Mouse (Mus musculus) lung, postnatal 10 days (tissue): ENCODE data around the gene Akain1.

Experiments
- DNase-seq: peaks from one replicate; pipeline ENCODE4 v3.0.0; 2021

Gene Akain1

DNA sequence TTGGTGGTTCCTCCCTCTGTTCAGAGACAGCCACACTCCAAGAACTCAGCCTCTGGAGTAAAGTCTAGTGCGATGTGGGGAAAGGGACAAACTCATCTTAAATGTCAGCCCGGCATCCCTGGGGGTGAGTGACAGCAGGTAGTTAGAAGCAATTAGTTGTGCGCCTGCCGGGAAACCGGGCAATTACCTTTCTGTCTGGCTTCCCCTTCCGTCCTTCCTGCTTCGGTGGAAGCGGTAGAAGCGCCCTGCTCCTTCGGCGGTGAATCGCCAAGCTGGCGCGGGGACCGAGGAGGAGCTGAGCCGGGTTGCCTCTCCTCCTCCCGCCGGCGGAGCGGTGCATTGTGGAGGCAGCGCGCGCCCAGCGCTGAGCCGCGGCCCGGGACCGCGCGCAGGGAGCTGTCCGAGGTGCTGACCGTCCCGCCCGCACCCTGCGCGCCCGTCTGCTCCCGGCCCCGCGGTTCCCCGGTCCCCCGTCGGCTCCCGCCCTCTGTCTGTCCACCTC, at the start of gene Akain1:
Akain1 (plus strand) TSS at position 337 of the 502 bp plus-strand sequence.
- peak; percentile 72 for DNase-seq

DNA sequence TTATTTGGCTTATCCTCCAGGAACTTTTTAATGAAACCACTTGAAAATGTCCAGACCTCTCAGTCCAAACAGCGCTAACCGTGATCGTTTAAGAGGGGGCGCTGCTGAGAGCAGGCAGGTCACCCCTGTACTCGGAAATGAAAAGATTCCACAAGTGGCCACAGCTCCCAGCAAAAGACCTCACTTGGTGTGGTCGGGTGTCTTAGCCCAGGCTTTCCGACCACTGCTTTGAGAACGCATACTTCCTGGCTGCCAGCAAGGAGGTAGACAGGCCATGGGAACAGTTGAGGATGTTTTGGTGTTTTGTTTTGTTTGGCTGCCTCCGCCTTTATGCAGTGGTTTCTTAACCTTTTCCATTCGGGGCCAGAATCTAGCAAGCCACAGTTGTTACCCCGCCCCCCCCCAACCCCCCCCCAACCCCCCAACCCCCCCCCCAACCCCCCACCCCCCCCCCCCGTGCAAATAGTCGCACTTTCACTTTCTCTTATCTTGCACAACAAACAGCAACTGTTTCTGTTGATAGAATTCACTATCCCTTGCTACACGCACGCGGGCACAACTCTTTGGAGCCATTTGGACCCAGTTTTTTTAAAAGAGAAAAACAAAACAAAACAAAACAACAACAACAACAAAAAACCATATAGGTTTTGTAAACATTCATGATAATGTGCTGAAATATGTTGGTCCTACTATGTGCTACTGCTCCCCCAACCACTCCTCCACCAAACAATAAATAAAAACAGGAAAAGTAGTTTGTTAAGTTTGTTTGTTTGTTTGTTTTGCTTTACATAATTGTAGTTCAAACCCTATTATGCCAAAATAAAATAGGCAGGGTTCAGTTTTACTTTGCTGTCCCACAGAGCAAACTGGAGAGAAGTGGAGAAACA, 42.7 kb upstream of the Akain1 start:
- DNase-seq = peak; percentile 73

DNA sequence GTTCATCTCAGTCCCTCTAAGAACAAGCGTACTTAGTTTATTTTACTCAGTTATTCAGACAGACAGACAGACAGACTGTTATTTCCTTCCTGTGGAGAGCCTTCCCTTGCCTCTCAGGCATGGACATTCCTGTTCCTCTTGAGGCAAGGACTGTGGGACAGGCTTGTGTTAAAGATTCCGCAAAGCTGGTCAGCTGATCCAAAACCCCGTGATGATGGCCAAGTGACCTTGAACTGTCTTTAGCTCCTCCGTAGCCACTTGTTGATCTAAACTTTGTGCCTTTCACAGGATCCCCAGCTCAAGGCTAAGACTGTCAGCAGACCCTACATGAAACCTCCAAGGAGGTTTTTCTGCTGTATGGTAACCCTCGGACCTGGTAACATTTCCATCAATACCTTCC, 42.0 kb upstream of the Akain1 start:
- DNase-seq = no peak

DNA sequence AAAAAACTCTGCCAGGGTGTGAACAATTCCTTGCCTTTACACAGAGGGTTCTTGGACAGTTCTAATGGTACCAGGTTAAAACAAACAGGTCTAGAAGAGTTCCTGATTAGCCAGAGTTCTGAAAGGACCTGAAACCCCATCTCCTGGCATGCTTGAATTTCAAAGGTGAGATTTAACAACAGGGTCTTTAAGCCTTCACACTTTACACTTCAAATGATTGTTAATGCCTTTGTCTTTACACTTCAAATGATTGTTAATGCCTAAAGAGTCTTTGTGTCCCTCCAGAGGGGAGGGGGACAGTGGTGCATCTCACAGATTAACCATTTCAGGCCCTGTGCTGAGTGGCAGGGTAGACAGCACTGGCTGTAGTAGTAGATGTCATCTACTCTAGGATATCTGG, 41.0 kb upstream of the Akain1 start:
- no peak for DNase-seq

DNA sequence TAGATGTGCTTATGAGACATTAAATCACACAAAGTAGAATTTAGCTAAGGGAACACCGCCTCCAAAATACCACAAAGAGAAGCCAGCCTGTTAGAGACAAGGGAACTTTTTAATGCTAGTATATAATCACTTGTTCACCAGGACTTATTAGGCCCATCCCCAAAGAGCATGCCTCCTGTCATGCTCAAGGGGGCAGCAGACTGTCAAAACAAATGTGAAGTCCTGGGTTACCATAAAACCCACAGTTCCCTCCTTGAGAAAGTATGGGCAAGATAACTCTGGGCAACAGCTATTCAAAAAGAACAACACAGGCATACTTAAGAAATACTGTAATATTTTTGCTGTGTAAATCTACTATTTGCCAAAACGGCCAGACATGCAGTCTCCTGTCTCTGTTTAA, 38.0 kb upstream of the Akain1 start:
- DNase-seq = no peak

DNA sequence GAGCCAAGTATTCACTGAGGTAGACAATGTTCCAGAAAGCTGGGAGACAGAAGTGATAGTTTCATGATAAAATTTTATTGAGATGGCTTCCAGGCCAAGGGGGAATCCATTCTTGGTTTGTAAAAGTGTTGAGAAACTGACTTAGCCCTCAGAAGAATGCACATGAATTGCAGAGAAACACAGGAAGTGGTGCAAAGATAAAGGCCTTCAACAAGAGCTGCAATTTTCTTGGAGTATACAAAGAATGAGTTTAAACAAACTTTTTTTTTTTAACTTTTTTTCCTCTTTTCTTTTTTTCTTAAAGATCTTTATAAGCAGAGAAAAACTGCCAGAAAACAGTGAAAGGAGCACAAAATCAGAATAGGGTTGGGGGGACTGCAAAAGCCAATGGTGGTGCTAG, 23.0 kb upstream of the Akain1 start:
- no peak for DNase-seq

DNA sequence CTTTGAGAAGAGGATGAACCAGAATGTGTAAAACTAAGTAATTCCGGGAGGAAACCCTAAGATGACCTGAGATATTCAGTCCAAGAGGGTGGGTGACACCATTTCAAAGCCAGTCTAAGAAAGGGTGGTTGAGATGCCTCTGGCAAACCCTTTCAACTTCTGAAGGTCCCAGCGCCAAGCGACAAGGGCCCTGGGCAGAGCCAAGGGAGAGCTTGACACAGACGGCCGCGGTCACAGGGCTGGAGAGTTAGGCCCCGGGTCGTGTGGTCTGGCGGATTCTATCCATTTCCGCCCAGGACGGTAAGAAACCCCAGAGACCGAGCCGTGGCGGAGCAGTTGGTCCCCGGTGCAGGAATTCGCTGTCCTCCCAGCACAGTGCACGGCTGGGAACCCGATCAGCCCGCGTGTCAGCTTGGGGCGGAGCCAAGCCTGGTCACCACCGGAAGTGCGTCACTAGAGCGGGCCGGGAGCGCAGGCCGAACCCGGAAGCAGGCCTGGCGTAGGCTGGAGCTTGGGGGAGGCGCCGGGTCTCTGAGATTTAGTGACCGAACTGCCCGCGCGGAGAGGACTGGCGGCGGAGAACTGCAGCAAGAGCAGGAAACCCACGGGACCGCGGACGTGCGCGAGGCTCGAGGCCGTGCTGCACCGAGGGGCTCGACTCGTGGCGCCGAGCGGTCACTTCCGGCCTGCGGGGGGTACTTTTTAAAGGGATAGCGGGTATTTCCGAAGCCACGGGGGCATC, 22.0 kb upstream of the Akain1 start:
- peak; percentile 97 for DNase-seq

DNA sequence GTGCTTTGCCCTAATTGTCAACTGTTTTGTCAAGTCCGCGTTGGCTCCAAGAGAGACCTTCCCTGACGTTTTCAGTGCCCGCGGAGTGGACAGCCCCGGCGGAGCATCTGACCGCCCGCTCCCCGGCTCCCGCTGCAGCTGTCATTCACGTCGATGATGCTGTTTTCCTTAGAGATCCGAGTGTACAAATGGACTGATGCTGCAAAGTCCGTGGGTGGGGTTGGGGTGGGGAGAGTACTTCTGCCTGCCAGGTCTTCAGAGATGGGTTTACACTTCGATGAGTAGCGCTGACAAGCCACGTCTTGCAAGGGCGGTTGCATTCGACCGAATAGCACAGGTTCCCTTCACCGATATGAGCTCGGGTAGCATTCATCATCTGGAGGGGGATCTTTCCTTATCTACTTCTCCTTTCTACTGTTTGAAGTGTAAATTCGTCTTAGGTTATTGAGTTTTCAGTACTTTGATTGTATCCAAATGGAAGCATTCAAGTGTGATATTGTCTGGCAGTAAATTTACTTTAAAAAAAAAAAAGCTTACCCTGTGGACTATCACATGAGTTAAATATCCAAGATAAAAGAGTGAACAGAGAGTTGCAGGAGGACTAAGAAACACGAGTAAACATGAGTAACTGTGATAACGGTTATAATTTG, 21.3 kb upstream of the Akain1 start:
- no peak for DNase-seq

DNA sequence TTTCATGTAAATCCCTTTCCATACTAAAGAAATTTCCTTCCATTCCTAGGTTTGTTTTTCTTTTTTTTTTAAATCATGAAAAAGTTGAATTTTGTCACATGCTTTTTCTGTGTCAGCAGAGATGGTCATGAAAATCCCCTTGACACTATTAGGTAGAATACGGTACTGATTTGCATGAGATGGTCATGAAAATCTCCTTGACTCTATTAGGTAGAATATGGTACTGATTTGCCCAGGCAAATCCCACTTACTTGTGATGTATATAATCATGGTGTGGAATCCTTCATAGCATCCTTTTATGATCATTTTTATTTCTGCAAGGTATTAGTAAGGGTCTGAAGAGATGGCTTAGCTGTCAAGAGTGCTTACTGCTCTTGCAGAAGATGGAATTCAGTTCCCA, 17.5 kb upstream of the Akain1 start:
- DNase-seq = no peak

DNA sequence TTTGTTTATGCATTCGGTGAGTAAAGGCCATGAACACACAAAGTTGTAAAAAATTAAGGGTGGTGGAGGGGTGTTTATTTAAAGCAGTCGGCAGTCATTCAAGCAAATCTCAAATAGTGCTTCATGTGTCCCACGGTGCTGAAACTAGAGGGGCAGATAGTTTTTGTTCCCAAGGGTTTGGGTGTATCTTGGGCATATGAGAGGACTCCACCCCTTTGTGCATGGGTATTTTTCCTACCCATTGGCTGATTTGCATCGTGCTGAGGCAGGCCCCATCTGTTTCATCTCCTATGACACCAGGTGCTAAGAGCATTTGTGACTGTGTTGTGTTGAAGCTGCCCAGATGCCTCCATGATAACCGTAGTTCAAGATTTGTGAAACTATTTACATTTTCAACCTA, 1.3 kb upstream of the Akain1 start:
- no peak for DNase-seq

DNA sequence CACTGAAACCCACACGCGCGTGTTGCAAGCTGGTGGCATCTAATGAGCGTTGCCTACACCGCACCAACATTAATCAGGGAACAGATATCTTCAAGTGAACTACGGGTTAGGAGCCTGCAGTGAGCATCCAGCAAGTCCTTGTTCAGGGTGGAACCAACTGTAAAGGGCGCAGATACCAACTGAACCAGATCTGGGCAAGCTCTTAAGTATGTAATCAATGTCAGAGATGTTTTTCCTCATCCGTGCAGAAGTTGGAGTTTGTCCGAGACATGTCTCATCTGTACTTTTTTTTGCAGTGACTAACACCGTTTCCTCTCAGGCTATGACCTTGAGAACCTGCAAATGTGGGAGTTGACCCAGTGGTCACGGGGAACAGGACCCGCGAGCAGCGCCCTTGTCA, 640 bp upstream of the Akain1 start:
- DNase-seq = no peak

DNA sequence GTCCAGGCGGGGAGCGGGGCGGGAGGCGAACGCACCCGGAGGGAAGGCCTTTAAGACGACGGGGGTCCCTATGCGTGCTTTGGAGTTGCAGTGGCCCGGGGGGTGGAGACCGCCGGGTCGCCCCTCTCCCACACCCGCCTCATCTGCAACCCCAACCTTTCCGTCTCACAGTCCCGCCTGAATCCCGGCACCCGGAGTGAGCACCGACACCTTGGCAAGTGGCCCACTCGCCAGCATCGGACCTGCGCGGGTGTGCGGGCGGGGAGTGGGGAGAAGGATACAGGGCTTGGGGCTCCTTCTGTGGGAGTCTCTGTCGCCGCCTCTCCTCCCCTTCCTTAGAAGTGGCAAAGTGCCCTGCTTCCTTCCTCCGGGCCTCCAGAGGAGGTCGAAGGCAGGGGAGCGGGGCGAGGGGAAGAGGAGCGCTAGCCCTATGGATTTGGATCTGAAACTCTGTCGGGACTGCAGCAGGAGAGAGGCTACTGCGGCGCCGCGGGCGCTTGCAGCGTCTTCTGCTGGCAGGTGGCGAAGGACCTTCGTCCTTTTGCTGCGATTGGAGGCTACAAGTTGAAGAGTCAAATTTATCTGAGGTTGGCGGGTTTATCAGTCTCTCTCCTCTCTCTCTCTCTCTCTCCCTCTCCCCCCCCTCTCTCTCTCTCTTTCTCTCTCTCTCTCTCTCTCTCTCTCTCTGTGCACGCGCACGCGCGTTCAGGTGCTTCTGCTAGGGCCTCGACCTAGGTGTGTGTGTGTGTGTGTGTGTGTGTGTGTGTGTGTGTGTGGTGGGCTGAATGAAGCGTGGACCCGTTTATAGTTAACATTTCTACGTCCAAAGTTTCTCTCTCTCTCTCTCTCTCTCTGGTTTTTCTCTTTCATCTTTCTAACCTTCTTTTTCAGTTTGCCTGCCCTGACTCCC, 700 bp downstream of the Akain1 start:
- peak; percentile 2 for DNase-seq

DNA sequence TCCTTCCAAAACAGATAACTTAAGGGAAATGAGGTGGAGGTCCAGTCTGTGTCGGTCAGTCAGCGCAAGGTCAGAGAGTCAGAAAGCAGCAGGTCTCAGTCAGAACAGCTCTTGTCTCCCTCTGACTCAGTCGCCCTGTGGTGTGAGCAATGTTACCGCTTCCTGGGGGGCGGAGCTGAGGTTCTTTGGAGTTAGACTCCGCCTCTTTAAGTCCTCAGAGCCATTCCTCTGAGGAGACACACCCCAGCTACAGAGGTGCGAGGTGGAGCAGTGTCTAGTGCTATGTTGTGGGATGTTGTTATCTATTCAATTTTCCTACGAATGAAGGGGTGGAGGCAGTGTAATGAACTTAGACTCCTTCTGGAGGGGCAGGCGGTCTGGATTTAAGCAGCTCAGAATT, 1.9 kb downstream of the Akain1 start:
- no peak for DNase-seq

DNA sequence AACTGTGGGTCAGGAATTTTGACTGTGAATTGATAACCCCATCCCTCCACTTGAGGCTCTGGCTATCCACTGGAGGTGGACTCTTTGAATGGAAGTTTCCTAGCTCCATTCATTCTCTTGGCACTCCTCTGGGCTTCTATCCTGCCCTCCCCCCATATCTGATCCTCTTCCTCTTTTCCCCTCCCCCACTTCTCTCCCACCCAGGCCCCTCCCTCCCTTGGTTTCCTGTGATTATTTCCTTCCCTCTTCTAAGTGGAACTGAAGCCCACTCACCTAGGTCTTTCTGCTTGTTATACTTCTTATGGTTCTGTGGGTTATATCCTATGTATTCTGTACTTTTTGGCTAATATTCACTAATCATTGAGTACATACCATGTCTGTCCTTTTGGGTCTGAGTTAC, 9.6 kb downstream of the Akain1 start:
- no peak for DNase-seq

DNA sequence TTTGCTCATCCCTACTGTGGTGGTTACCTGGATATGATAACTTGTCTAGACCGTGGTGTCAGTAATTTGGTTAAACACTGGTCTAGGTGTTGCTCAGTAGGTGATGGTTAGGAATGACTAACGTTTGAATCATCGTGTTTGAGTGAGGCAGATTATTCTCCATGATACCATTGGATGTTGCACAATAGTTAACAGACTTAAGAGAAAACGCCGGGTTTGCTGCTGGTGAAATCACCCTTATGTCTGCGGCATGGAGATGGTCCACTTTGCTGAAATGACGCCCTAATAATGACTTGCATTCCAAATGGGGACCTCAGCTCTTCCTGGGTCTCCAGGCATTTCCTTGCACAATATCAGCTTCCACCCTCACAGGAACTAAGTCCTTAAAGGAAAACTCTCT, 22.6 kb downstream of the Akain1 start:
- DNase-seq = no peak

DNA sequence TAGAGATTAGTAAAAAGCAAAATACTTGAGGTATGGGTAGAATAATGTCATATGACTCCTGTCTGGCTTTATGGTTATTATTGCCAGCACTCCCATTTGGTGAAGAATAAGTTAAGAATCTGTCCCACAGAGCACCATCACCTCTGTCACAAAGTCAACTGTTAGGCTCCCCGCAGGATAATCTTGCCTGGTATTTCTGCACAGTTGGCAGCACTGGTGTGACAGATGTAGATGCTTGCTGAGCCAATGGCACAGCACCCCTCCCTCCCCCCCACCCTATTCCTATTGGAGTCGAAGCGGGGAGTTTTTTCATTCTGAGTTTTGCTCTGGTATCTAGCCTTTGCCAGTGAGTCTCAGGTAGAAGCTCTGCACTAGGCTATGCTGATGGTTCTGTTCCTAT, 23.9 kb downstream of the Akain1 start:
- DNase-seq = no peak

DNA sequence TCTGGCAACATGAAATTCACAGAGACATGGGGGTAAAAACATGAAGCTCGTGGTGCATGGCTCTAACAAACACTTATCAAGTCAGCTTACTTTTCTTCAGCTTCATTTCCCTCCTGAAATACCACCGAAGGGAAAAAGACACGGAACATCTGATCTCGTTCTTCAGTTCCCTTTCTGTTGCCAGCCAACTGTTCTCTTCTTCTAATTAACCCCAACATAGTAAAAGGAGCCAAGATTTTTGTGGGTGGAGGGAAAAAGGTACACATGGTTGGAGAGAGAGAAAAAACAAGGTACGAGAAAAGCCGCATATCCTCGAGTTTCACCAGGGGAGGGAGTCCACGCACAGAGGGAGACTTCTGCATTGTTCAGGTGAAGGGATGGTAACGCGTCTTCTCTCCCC, 32.0 kb downstream of the Akain1 start:
- no peak for DNase-seq

DNA sequence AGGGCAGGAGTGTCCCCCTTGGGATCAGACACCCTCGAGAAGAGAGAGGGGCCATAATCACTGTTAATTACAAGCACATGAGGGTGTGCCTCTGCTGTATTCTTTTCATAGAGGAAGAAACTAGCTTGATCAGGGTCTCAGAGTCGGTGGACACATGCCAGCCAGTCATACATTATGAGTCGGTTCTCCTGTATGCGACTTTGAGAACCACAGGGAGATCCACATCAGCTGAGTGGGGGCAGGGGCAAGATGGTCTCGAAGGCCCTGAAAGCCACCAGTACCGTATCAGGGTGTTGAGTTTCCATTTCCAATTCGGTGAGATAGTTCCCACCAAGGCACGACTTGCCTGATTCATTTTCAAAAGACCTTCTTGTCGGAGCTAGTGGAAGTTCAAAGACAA, 33.3 kb downstream of the Akain1 start:
- DNase-seq = no peak

DNA sequence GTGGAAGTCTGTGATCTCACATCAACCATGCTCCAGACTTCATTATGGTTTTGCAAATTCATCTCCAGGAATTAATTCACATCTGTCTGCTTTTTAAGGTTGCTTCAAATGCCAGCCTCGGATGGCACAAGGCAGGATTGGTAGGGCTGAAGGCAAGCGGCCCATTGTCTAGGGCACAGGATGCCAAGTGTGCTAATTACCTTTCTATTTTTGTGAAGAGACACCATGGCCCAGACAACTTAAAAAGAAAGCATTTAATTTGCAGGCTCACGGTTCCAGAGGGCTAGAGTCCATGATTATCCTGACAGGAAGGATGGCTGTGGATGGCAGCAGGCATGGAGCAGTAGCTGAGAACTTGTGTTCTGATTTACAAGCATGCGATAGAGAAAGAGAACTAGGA, 35.0 kb downstream of the Akain1 start:
- DNase-seq = no peak

DNA sequence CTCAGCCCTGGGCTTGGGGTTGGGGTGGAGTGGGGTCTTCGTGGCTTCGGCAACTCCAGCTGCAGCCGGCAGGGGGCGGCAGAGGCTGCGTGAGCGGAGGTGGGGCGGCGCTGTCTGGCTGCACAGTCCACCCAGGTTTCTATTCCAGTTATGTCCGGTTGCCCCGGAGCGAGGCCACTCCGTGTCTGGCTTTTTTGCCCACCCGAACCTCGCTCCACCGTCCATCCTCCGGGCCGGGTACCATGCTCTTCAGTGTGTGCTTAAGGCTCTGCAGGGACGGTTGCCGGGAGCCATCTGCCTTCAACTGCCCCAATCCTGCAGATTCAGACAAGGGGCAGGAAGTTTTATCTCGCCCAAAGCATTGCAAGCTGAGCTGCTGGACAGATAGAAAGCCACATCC, 36.3 kb downstream of the Akain1 start:
- peak; percentile 61 for DNase-seq

DNA sequence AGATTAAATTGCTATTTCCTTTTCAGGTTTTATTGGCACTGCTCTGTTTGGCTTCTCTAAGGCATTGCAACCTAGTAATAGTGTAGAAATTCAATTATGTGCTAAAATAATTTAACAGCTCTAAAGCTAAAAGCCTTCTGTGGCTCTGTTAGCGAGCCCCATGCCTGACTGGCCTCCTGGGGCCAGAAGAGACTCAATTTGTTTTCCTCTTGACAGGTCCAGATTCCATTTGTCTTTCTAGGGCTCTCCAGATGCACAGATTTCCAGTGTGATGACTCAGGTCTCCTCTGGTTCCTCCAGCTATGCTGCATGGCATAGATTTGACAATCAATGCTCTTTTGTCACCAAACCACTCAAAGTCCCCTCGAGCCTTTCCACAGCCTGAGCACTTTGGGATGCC, 38.4 kb downstream of the Akain1 start:
- no peak for DNase-seq

DNA sequence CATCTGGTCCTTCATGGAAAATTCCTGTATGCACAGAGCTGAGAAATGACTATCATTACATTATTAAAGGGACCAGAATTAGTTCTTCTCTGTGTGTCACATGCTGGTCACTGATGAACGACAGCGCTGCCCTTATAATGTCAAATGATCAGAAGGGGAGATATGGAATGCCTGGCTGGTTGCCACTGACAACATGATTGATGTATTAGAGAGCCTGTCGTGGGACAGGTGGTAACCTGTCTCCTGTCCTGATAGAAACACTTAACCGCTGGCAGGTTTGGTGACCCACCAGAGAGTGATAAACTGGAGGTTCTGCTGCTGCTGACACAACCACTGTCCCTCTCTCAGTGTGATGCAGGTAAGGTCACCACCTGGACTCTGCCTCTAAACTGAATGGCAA, 40.1 kb downstream of the Akain1 start:
- DNase-seq = no peak

DNA sequence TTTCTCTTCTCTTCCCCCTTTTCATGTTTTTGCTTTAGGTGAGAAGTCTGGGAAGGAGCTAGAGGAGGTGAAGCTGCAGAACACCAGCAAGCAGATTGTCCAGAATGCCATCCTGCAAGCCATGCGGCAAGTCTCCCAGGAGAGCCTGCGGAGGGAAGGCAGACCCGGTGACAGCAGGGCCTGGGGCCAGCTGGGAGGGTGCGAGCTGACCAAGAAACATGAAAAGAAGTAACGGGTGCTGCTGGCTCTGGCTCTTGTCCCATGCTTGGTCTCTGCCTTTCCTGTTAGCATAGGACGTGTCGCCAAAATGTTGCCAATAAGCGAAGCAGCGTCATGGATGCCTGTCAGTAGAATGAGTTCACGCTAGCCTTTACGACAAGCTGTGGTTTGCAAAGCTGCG, 48.0 kb downstream of the Akain1 start:
- no peak for DNase-seq
